Mouse (Mus musculus): ENCODE results near the gene 0610037L13Rik. TPM values are rescaled to one million over a fixed set of nuclear protein-coding genes. Genes with fewer than 3 reads are reported as not detected.

Gene 0610037L13Rik
- polyA plus RNA-seq, 1 experiment from 2014 or later, result 109 TPM

DNA sequence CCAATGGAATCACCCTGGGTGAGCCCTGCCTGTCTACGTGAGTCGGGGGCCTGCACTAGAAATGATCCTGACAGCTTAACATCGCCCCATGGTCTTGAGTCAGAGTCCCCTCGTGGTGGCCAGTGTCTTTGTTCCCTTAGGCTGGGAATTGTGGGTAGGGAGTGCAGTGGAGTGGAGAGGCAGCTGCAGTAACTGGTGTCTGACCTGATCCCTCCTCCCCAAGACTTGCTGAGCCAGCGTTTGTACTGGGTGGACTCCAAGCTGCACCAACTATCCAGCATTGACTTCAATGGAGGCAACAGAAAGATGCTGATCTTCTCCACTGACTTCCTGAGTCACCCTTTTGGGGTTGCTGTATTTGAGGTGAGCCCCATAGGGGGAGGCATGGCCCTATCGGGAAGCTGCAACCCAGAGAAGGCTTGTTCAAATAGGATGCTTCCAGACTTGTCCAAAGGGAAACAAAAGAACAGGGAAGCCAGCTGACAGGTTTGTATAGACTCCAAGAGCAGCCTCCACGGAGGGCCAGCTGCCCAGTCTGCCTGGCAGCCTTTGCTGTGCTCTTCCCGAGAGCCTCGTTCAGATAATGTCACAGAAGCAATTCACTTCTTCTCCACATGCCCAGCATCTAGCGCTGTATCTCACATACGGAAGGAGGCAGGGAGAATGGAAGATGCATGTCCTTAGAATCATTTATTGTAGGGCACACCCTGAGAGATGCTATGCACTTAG lies 32.5 kb upstream of the 0610037L13Rik start:
- Histone ChIP-seq H3K9me3 (ENCODE audit: control insufficient read depth, low read length) (no peaks in the 10 kb centered on the region), H3K27ac (ENCODE audit: low read depth, low read length) (no peak overlapping the region), H3K4me3 (ENCODE audit: low read depth, low read length) (no peak overlapping the region), H3K4me2 (ENCODE audit: low read depth) (no peak overlapping the region), H3K27me3 (ENCODE audit: control insufficient read depth, insufficient read depth, low read length) (no peaks in the 10 kb centered on the region), H3K36me3 (ENCODE audit: control insufficient read depth, insufficient read depth, low read length) (peaks cover 10% of the 10 kb centered on the region), H3K9ac (ENCODE audit: low read length) (no peak overlapping the region), H3K4me1 (ENCODE audit: control insufficient read depth, insufficient read depth, low read length) (no peaks in the 10 kb centered on the region)
- 86% methylated on average over 11 of the region's 11 CpGs for WGBS
- DNase-seq (ENCODE audit: low spot score) (no peak), ATAC-seq (ENCODE audit: insufficient read depth, low FRiP score, low TSS enrichment) (no peak)

DNA sequence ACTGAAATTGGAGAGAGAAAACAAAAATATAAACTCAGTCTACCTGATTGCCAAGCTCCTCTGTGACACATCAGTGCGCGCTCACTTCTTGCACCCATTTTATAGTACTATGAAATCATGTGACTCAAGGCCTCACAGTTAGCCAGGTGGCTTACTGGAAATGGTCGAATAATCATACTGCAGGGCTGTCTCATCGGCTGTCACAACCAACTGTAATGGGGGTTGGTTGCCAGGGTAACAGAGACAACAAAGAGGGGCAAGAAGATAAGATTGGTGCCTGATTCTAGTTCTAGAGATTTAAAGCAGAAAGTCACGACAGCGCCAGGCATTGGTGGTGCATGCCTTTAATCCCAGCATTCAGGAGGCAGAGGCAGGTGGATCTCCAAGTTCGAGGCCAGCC lies 30.6 kb upstream of the 0610037L13Rik start:
- Histone ChIP-seq H3K36me3 (ENCODE audit: control insufficient read depth, insufficient read depth, low read length) (peaks cover 13% of the 10 kb centered on the region), H3K4me1 (ENCODE audit: control insufficient read depth, insufficient read depth, low read length) (no peaks in the 10 kb centered on the region), H3K9ac (ENCODE audit: low read length) (no peak overlapping the region), H3K4me2 (ENCODE audit: low read depth) (no peak overlapping the region), H3K4me3 (ENCODE audit: low read depth, low read length) (no peak overlapping the region), H3K27ac (ENCODE audit: low read depth, low read length) (no peak overlapping the region), H3K27me3 (ENCODE audit: control insufficient read depth, insufficient read depth, low read length) (no peaks in the 10 kb centered on the region), H3K9me3 (ENCODE audit: control insufficient read depth, low read length) (no peaks in the 10 kb centered on the region)
- DNase-seq (ENCODE audit: low spot score) (no peak), ATAC-seq (ENCODE audit: insufficient read depth, low FRiP score, low TSS enrichment) (no peak)
- WGBS, result 90% methylated on average over 7 of the region's 7 CpGs

DNA sequence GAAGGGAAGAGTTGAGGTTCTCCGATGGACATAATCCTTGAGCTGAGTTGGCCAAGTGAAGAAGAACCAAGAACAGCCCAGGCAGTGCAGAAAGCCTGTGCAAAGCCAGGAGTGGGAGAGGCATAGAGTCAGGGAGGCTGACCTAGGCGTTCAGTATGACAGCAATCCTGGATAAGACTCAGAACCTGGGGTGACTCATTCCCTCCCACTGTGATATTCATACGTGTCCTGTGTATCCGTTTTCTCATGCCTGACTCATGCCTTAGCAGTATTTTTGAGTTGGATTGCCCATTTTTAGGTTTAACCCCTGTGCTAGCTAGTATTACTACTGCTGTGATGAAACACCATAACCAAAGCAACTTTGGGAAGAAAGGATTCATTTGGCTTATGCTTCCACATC lies 24.7 kb upstream of the 0610037L13Rik start:
- Histone ChIP-seq H3K9ac (ENCODE audit: low read length) (no peak overlapping the region), H3K4me2 (ENCODE audit: low read depth) (no peak overlapping the region), H3K27me3 (ENCODE audit: control insufficient read depth, insufficient read depth, low read length) (no peaks in the 10 kb centered on the region), H3K36me3 (ENCODE audit: control insufficient read depth, insufficient read depth, low read length) (peaks cover 7% of the 10 kb centered on the region), H3K27ac (ENCODE audit: low read depth, low read length) (no peak overlapping the region), H3K9me3 (ENCODE audit: control insufficient read depth, low read length) (no peaks in the 10 kb centered on the region), H3K4me3 (ENCODE audit: low read depth, low read length) (no peak overlapping the region), H3K4me1 (ENCODE audit: control insufficient read depth, insufficient read depth, low read length) (no peaks in the 10 kb centered on the region)
- ATAC-seq (ENCODE audit: insufficient read depth, low FRiP score, low TSS enrichment), result no peak
- no peak for DNase-seq (ENCODE audit: low spot score)
- WGBS, result 84% methylated on average over 4 of the region's 4 CpGs

DNA sequence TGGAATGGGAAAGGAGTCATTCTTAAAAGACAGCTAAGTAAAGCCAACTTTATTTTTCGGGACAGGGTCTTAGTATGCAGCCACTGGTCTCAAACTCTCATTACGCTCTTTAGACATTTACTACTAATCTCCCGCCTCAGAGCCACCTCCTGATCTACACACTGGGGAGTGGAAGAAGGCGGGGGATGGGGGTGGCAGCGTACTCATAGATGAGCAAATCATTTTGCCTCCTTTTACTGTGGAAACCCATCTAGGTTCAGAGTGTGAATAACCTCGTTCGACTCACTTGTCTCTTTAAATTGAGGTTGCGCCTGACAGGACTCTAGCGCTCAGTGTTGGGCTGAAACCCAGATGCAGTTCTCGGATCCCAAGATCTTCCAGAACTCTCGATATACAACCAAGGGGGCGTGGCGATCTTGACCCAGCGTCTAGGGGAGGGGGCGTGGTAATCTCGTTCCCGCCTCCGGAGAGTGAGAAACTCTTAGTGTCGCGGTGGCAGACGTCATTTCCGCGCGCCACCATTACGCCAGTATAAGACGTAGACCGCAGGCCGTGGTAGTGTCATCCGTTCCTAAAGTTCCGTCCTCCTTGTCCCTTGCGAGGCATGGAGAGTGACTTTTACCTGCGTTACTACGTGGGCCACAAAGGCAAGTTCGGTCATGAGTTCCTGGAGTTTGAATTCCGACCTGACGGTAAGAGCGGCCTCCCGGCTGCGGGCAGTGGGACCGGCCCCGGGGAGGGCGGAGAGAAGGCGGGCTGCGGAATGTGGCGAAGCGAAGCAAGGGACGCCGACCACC lies 10.2 kb upstream of the 0610037L13Rik start, which contains the start of gene Magoh:
Magoh (plus strand) TSS at position 502 of the 797 bp plus-strand sequence.
- H3K27ac ChIP-seq (ENCODE audit: low read depth, low read length), result no peak within 1 kb of the TSS
- 0 out of 2 replicates have a peak, but pooled peaks cover 4% of the 10 kb centered on the region for H3K4me1 ChIP-seq (ENCODE audit: control insufficient read depth, insufficient read depth, low read length)
- H3K27me3 ChIP-seq (ENCODE audit: control insufficient read depth, insufficient read depth, low read length), result no peaks in the 10 kb centered on the region
- ATAC-seq (ENCODE audit: insufficient read depth, low FRiP score, low TSS enrichment) (peak; percentile 90), DNase-seq (ENCODE audit: low spot score) (peak; percentile 97)
- no peaks in the 10 kb centered on the region for H3K9me3 ChIP-seq (ENCODE audit: control insufficient read depth, low read length)
- H3K4me3 ChIP-seq (ENCODE audit: low read depth, low read length), result peak within 1 kb of the TSS; percentile 54
- peak within 1 kb of the TSS; percentile 61 for H3K4me2 ChIP-seq (ENCODE audit: low read depth)
- WGBS, result 4% methylated on average over 48 of the region's 48 CpGs
- H3K36me3 ChIP-seq (ENCODE audit: control insufficient read depth, insufficient read depth, low read length), result peaks cover 4% of the 10 kb centered on the region
- H3K9ac ChIP-seq (ENCODE audit: low read length), result peak within 1 kb of the TSS; percentile 44

DNA sequence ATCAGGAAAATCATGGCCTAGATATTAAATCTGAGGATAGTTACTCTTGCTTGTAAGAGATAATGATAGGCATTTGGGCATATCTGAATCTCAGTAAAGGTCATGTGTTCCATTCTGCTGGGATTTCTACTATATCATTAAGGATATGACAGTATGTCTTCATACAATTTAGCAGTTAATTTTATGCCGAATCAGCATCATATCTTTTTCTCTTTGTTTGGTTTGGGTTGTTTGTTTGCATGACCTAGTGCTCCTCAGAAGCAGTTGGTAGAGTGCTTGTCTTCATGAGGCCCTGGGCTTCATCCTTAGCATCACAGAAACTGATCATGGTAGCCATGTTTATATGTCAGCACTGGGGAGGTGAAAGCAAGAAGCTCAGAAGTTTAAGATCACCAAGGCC lies 8.0 kb upstream of the 0610037L13Rik start:
- H3K4me3 ChIP-seq (ENCODE audit: low read depth, low read length), result no peak overlapping the region
- no peak overlapping the region for H3K4me2 ChIP-seq (ENCODE audit: low read depth)
- no peaks in the 10 kb centered on the region for H3K9me3 ChIP-seq (ENCODE audit: control insufficient read depth, low read length)
- 0 out of 2 replicates have a peak, but pooled peaks cover 4% of the 10 kb centered on the region for H3K4me1 ChIP-seq (ENCODE audit: control insufficient read depth, insufficient read depth, low read length)
- no peak overlapping the region for H3K27ac ChIP-seq (ENCODE audit: low read depth, low read length)
- H3K9ac ChIP-seq (ENCODE audit: low read length), result no peak overlapping the region
- H3K27me3 ChIP-seq (ENCODE audit: control insufficient read depth, insufficient read depth, low read length), result no peaks in the 10 kb centered on the region
- H3K36me3 ChIP-seq (ENCODE audit: control insufficient read depth, insufficient read depth, low read length), result peaks cover 10% of the 10 kb centered on the region
- DNase-seq (ENCODE audit: low spot score) (no peak), ATAC-seq (ENCODE audit: insufficient read depth, low FRiP score, low TSS enrichment) (no peak)
- WGBS, result 92% methylated on average over 1 of the region's 1 CpGs

DNA sequence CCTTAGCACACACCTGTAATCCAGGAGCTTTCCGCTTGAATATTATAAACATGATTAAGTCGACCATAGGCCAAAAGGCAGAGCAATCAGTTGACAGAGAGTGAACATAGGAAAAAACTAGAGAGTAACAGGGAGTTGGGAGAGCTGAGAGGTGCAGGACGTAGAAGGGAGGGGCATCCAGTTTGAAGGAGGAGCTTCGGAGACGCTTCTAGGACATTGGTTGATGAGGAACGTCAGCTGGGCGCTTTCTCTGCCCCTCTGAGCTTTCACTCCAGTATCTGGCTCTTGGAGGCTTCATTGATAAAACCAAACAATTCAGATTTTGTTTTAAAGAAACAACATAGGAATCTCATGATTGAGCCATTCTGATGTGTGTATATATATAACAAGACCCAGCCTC lies 3.2 kb upstream of the 0610037L13Rik start:
- DNase-seq (ENCODE audit: low spot score) (no peak), ATAC-seq (ENCODE audit: insufficient read depth, low FRiP score, low TSS enrichment) (no peak)
- 83% methylated on average over 7 of the region's 7 CpGs for WGBS
- H3K4me1 ChIP-seq (ENCODE audit: control insufficient read depth, insufficient read depth, low read length), result peaks cover 4% of the 10 kb centered on the region; the same call in 1 of the 2 replicates
- H3K27me3 ChIP-seq (ENCODE audit: control insufficient read depth, insufficient read depth, low read length), result no peaks in the 10 kb centered on the region
- H3K27ac ChIP-seq (ENCODE audit: low read depth, low read length), result no peak overlapping the region
- no peaks in the 10 kb centered on the region for H3K9me3 ChIP-seq (ENCODE audit: control insufficient read depth, low read length)
- H3K9ac ChIP-seq (ENCODE audit: low read length), result no peak overlapping the region
- H3K36me3 ChIP-seq (ENCODE audit: control insufficient read depth, insufficient read depth, low read length), result peaks cover 10% of the 10 kb centered on the region
- no peak overlapping the region for H3K4me3 ChIP-seq (ENCODE audit: low read depth, low read length)
- H3K4me2 ChIP-seq (ENCODE audit: low read depth), result no peak overlapping the region

DNA sequence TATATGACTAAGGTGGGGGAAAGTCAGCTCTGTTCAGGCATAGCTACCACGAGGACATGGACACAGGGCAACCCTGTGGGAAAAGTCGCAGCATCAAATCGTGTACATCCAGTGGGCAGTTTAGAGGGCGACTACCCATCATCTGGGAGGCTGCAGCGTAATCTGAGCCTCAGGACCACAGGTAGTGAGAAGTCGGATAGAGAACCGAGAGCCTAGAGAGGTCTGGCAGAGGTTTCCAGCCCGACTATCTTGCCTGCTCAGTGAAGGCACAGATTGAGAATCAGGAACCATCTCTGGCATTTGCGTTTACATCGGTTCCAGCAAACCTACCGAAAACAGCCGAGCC lies 255 bp upstream of the 0610037L13Rik start:
- 2% methylated on average over 12 of the region's 12 CpGs for WGBS
- ATAC-seq (ENCODE audit: insufficient read depth, low FRiP score, low TSS enrichment), result peak; percentile 7; the same call in 1 of the 2 replicates
- H3K27ac ChIP-seq (ENCODE audit: low read depth, low read length), result peak overlapping the region; percentile 78; the same call in 1 of the 2 replicates
- DNase-seq (ENCODE audit: low spot score), result no peak
- H3K36me3 ChIP-seq (ENCODE audit: control insufficient read depth, insufficient read depth, low read length), result peaks cover 8% of the 10 kb centered on the region
- H3K9me3 ChIP-seq (ENCODE audit: control insufficient read depth, low read length), result no peaks in the 10 kb centered on the region
- peak overlapping the region; percentile 69 for H3K9ac ChIP-seq (ENCODE audit: low read length)
- peak overlapping the region; percentile 85 for H3K4me2 ChIP-seq (ENCODE audit: low read depth)
- H3K4me3 ChIP-seq (ENCODE audit: low read depth, low read length), result peak overlapping the region; percentile 56
- peaks cover 4% of the 10 kb centered on the region; the same call in 1 of the 2 replicates for H3K4me1 ChIP-seq (ENCODE audit: control insufficient read depth, insufficient read depth, low read length)
- H3K27me3 ChIP-seq (ENCODE audit: control insufficient read depth, insufficient read depth, low read length), result no peaks in the 10 kb centered on the region

DNA sequence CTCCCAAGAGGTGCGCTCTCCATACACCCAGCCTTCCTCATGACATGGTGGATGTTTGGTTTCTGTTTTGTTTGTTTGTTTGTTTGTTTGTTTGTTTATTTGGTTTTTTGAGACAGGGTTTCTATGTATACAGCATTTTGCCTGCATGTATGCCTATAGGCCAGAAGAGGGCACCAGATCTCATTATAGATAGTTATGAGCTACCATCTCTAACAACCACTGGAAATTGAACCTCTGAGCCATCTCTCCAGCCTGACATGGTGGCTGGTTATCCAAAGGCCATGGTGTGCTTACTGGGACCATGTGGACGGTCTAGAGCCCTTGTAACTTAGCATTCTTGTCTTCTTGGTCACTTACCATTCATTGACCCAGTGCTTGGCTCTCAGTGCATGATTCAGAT lies 3.0 kb downstream of the 0610037L13Rik start:
- no peak overlapping the region for H3K9ac ChIP-seq (ENCODE audit: low read length)
- DNase-seq (ENCODE audit: low spot score) (no peak), ATAC-seq (ENCODE audit: insufficient read depth, low FRiP score, low TSS enrichment) (no peak)
- no peak overlapping the region for H3K4me2 ChIP-seq (ENCODE audit: low read depth)
- H3K27ac ChIP-seq (ENCODE audit: low read depth, low read length), result no peak overlapping the region
- WGBS, result 90% methylated on average over 2 of the region's 2 CpGs
- no peak overlapping the region for H3K4me3 ChIP-seq (ENCODE audit: low read depth, low read length)
- H3K4me1 ChIP-seq (ENCODE audit: control insufficient read depth, insufficient read depth, low read length), result peaks cover 4% of the 10 kb centered on the region; the same call in 1 of the 2 replicates
- H3K9me3 ChIP-seq (ENCODE audit: control insufficient read depth, low read length), result no peaks in the 10 kb centered on the region
- H3K36me3 ChIP-seq (ENCODE audit: control insufficient read depth, insufficient read depth, low read length), result peaks cover 7% of the 10 kb centered on the region
- no peaks in the 10 kb centered on the region for H3K27me3 ChIP-seq (ENCODE audit: control insufficient read depth, insufficient read depth, low read length)
